Mouse (Mus musculus) heart, embryonic 14.5 days (tissue): ENCODE measurements around the gene Anxa2. TPM values are rescaled to one million over a fixed set of nuclear protein-coding genes. Genes with fewer than 3 reads are reported as not detected.
A peak's percentile ranks its signal among the peaks of the same experiment; 100 is the strongest.

Experiments
- ATAC-seq: fragments of 200-750 bp; cut with Nextera tagmentation; 2 replicates; pipeline ENCODE4 v1.8.0; 2017; ENCODE audit warnings: low read depth, moderate TSS enrichment; ENCODE audit not compliant: insufficient number of reproducible peaks, insufficient read depth, low FRiP score
- H3K27ac ChIP-seq, 2 experiments: fragments of 200-500 bp in 1 of 2; fragments of 300-500 bp in 1 of 2; sonication (generic) in 1 of 2; replicated peaks in 1 of 2; 2 replicates each; pipeline ENCODE4 v1.5.1; 2012 to 2014; ENCODE audit warnings: low read depth in 2 of 2, low read length in 2 of 2, control low read depth in 1 of 2, mild to moderate bottlenecking in 1 of 2, mixed read lengths in 1 of 2; ENCODE audit not compliant: control insufficient read depth in 1 of 2, insufficient read depth in 1 of 2
- H3K27me3 ChIP-seq: fragments of 300-500 bp; sonication (generic); 2 replicates; pipeline ENCODE4 v1.6.1; 2014; ENCODE audit warnings: mild to moderate bottlenecking, low read length, control low read depth; ENCODE audit not compliant: control insufficient read depth, insufficient read depth
- H3K36me3 ChIP-seq: fragments of 300-500 bp; sonication (generic); 2 replicates; pipeline ENCODE4 v1.6.1; 2014; ENCODE audit warnings: mild to moderate bottlenecking, control low read depth, low read length, mixed read lengths; ENCODE audit not compliant: control insufficient read depth, insufficient read depth
- H3K4me1 ChIP-seq, 2 experiments: fragments of 200-500 bp in 1 of 2; fragments of 300-500 bp in 1 of 2; sonication (generic) in 1 of 2; 2 replicates each; pipeline ENCODE4 v1.6.1; 2012 to 2014; ENCODE audit warnings: low read length in 2 of 2, control low read depth in 1 of 2, mixed read lengths in 1 of 2; ENCODE audit not compliant: control insufficient read depth in 2 of 2, insufficient read depth in 2 of 2
- H3K4me2 ChIP-seq: fragments of 300-500 bp; sonication (generic); 2 replicates; pipeline ENCODE4 v1.6.1; 2014; ENCODE audit warnings: mild to moderate bottlenecking, low read length
- H3K4me3 ChIP-seq, 2 experiments: fragments of 200-500 bp in 1 of 2; fragments of 300-500 bp in 1 of 2; sonication (generic) in 1 of 2; 2 replicates each; pipeline ENCODE4 v1.5.1; 2012 to 2014; ENCODE audit warnings: low read length in 2 of 2, mild to moderate bottlenecking in 2 of 2, control low read depth in 1 of 2, low read depth in 1 of 2, moderate library complexity in 1 of 2; ENCODE audit not compliant: control insufficient read depth in 1 of 2, insufficient read depth in 1 of 2
- H3K9ac ChIP-seq: fragments of 300-500 bp; sonication (generic); 2 replicates; pipeline ENCODE4 v1.6.1; 2014; ENCODE audit warnings: mild to moderate bottlenecking, low read length
- H3K9me3 ChIP-seq: fragments of 300-500 bp; sonication (generic); 2 replicates; pipeline ENCODE4 v1.6.1; 2016; ENCODE audit warnings: low read length, control low read depth; ENCODE audit not compliant: control insufficient read depth
- WGBS: fragments of 180-500 bp; shearing (Covaris S2); extraction: QIAGEN DNeasy Blood & Tissue Kit; methylation state at CpG from one replicate; pipeline ENCODE4 v1.1.7; 2014; 5-methylcytosine and 5-hydroxymethylcytosine counted together
- microRNA-seq: library from miRNA; unstranded; fragments of <30 nt; microRNA quantifications from one replicate; pipeline ENCODE4, GENCODE M21; 2016
- polyA plus RNA-seq: library from polyadenylated mRNA; unstranded; fragments of >200 nt; fragmentation: Nextera tagmentation; extraction: Ambion mirVana; gene quantifications from 2 replicates; pipeline ENCODE4 v1.2.1, GENCODE M21; 2014

Anxa2 gene
- polyA plus RNA-seq, 1 experiment from 2014 or later = 550 TPM

DNA sequence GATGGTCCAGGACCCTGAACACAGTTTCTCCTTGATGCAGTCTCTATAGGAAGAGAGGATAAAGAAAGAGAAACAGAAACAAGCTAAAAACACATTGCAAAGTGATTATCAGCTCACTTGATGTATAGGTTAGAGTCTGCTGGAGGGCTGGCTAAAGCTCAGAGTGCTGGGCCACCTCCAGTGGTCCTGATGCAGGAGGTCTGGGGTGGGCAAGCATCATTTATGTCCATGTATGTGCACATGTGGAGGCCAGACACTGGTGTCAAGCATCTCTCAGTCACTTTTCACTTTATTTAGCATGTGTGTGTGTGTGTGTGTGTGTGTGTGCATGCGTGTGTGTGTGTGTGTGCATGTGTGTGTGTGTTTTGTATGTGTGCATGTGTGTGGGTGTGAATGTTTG is 59.3 kb downstream of the Anxa2 start:
- no peak overlapping the region for H3K27ac ChIP-seq
- ATAC-seq = no peak
- no peak overlapping the region for H3K4me2 ChIP-seq
- no peak overlapping the region for H3K4me3 ChIP-seq
- WGBS = 82% methylated on average over 1 of the region's 1 CpGs
- no peaks in the 10 kb centered on the region for H3K36me3 ChIP-seq
- peaks cover 0 to 3% of the 10 kb centered on the region in 2 experiments; a peak in 2 of 4 replicates for H3K4me1 ChIP-seq
- no peak overlapping the region for H3K9ac ChIP-seq
- H3K27me3 ChIP-seq = no peaks in the 10 kb centered on the region
- H3K9me3 ChIP-seq = no peaks in the 10 kb centered on the region

DNA sequence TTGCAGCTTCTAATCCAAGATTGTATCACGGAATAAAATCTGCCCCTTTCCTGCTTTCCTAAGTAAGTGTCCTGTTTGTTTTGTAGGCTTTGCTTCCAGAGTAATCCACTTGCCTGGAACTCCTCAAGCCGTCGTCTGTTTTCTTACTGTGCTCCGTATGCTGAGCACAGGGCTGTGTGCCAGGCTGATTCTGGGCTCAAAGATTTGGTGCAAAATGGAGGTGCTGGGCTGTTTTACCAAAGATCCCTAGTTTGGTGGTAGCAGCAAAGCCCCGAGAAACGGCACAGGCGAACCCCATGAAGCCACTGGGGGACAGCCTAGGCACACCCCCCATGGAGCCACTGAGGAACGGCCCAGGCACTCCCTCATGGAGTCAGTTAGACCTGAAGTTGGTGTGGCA is 60.8 kb downstream of the Anxa2 start:
- WGBS = 58% methylated on average over 8 of the region's 8 CpGs
- H3K9ac ChIP-seq = no peak overlapping the region
- no peak for ATAC-seq
- H3K27me3 ChIP-seq = no peaks in the 10 kb centered on the region
- H3K27ac ChIP-seq = no peak overlapping the region
- no peaks in the 10 kb centered on the region for H3K36me3 ChIP-seq
- H3K9me3 ChIP-seq = no peaks in the 10 kb centered on the region
- H3K4me3 ChIP-seq = no peak overlapping the region
- no peak overlapping the region for H3K4me2 ChIP-seq
- H3K4me1 ChIP-seq = peaks cover 0 to 4% of the 10 kb centered on the region in 2 experiments; a peak in 2 of 4 replicates

DNA sequence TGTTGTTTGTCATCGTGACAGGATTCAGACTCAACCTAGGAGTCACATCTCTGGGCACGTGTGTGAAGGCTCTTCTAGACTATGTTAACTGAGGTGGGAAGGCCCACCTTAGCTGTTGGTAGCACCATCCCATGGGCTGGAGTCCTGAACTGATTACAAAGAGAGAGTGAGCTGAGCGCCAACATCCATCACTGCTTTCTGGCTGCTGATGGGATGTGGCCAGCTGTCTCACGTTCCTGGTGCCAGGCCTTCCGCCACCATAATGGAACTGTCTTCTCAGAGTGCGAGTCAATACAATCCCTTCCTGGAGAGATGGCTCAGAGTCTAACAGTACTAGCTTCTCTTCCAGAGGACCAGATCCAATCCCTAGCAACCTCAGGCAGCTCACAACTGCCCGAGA is 62.0 kb downstream of the Anxa2 start:
- WGBS = 89% methylated on average over 7 of the region's 7 CpGs

GRCm38 (mm10) chr9:69517387-69518035 is 64.1 kb downstream of the Anxa2 start:
- no peak for ATAC-seq
- H3K4me3 ChIP-seq = no peak overlapping the region
- H3K4me1 ChIP-seq = peaks cover 0 to 4% of the 10 kb centered on the region in 2 experiments; a peak in 2 of 4 replicates
- WGBS = 55% methylated on average over 20 of the region's 20 CpGs
- no peaks in the 10 kb centered on the region for H3K9me3 ChIP-seq
- no peak overlapping the region for H3K4me2 ChIP-seq
- H3K9ac ChIP-seq = no peak overlapping the region
- H3K27ac ChIP-seq = no peak overlapping the region
- H3K27me3 ChIP-seq = no peaks in the 10 kb centered on the region
- no peaks in the 10 kb centered on the region for H3K36me3 ChIP-seq

More for the DNA sequence above, 62.0 kb downstream of the Anxa2 start:
- no peak overlapping the region for H3K9ac ChIP-seq
- H3K36me3 ChIP-seq = no peaks in the 10 kb centered on the region
- no peaks in the 10 kb centered on the region for H3K9me3 ChIP-seq
- peaks cover 0 to 4% of the 10 kb centered on the region in 2 experiments; a peak in 2 of 4 replicates for H3K4me1 ChIP-seq
- no peak for ATAC-seq
- H3K27ac ChIP-seq = no peak overlapping the region
- no peaks in the 10 kb centered on the region for H3K27me3 ChIP-seq
- no peak overlapping the region for H3K4me3 ChIP-seq
- no peak overlapping the region for H3K4me2 ChIP-seq

Small RNA genes lying within 50 kb of the gene (microRNA-seq; reads per million reads assigned to microRNA genes)
- 2.8 reads per million, percentile 3 among the genes with 10 or more reads in this experiment for gene Mir3109

Other genes with a start within 250 kb of the Anxa2 start
- 10.9 and 13.9 TPM in 2 replicates for gene Ice2, start 55.7 kb upstream of the Anxa2 start, polyA plus RNA-seq